Mouse (Mus musculus) megakaryocyte, adult 5-6 weeks (primary cell): ENCODE results near the gene Efr3b. TPM values are rescaled to one million over a fixed set of nuclear protein-coding genes. Genes with fewer than 3 reads are reported as not detected.

Experiments
- ATAC-seq: 2 replicates; pipeline ENCODE4 v1.8.0; 2016; ENCODE audit warnings: mild to moderate bottlenecking, inconsistent platforms; ENCODE audit not compliant: poor library complexity, severe bottlenecking
- total RNA-seq, 2 experiments: library from RNA; stranded (forward) in 1 of 2; stranded (reverse) in 1 of 2; fragments of 153-499, 151-499 nt in 1 of 2; fragments of 221-1000, 200-1000 nt in 1 of 2; gene quantifications; 2 replicates each; pipeline versions ENCODE4 v1.2.3 to v1.2.4; 2015 to 2017

Gene Efr3b
- total RNA-seq, 2 experiments from 2014 or later: 0.04 to 0.09 TPM

DNA sequence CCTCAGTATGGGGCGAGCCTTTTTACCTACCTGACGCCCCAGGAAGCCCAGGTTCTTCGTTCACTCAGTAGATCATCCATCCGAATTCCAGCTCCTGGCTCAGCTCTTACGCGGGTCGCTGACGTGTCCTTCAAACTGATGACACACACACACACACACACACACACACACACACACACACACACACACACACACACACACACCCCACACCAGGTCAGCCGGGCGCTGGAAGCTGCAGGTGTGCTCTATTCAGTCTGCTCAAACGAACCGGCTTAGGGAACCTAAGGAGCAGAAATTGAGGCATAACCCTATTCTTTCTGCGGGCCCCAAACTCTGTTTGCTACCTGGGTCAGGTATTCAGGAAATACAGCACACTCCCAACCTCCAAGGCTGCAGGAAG, 331 bp upstream of the Efr3b start:
- no peak for ATAC-seq

DNA sequence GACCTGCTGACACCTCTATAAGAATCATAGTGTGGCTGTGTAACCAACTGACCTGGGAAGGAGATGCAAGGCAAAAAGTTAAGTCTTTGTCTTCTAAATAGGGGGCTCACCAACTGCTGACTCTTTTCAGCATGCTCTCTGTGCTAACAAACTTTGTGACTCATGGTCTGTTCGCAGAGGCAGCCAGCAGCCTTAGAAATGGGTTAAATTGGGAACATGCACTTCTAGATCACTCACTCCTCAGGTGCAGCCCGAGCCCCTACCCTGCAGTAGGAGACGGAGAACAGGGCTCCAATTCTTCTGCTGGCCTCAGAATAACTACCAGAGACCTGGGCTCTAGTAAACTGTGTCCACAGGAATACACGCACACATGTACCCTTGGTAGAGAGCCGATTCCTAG, 1.2 kb downstream of the Efr3b start:
- ATAC-seq: no peak

DNA sequence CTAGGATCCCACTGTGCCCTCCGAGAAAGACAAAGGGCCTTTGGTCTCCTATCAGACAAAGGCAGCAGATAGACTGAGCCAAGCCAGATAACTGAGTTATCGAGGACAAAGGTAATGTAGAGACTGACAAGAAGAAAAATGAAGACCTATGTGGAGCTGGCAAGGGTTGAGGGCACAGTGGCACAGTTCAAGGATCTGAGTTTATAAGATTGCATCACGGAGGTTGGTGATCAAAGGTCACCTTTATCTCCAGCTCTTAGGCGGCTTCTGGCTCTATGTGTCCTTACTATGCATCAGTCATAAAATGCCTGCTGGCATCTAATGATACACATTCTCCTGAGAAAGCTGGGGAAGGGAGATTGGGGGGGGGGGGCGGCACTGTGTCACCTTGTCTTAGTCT, 2.6 kb downstream of the Efr3b start:
- ATAC-seq: no peak

DNA sequence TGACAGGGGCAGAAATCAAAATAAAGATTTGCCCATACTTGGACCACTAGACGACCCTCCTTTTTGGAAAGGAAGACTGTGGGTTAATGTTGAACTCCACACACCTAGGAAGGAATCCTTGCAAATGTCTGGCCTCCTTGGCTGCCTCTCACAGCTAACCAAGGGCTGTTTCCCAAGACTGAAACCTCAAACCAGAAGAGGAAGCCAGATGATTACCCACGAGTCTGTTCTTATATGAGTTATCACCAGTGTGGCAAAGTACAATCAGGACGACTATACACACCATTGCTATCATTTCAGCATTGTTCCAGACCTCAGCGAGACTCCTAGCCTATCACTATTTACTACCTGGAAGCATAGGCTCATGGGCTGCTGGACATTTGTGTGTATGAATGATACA, 9.7 kb downstream of the Efr3b start:
- ATAC-seq: peak; percentile 47; the same call in 1 of the 2 replicates

DNA sequence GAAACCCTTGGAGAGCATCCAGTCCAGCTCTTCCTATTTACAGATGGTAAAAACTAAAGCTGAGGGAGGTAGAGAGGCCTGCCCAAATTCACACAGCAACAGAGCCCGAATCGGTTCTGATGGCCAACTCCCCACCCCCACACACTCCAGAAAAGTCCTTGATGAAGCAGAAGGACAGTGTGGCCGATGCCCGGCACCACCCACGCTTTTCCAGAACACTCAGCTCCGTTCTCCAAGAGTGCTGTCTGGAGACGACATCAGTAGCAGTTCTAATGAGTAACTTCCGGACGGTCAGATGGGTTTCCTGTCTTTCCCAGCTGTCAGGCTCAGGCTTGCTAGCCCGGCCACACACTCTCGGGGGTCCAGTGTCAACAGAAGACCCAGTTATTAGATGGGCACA, 10.2 kb downstream of the Efr3b start:
- no peak for ATAC-seq

DNA sequence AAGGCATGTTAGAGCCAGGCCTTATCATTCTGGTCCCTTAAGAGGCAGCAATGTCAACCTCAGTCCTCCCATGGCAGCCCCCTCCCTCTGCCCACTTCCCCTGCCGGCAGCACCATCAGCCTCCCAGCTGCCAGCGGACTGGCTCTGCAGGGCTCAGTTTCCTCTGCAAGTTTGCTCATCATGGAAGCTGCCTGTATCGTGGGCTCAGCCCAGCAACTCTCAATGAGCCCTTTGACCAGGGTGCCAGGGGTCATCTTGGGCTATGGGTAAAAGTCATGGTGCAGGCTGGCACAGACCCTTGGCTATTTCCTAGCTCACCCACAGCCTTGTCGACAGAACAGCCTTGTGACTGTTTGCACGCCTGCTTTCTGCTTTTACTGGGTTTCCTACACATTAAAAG, 14.4 kb downstream of the Efr3b start:
- no peak for ATAC-seq

DNA sequence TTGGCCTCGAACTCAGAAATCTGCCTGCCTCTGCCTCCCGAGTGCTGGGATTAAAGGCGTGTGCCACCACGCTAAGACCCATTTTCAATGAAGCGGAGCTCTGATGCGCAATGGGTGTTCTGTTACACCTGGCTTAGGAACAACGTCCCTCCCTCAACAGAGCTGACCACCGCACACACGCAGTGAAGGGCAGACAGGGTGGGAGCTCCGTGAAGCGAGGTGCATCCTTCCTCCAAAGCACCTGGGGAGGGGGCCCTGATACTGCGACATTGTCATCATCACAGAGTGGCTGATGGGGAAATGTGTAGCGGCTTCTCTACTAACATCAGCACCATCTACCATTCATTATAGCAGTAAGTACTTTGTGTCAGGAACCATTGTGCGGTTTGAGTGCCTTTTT, 15.2 kb downstream of the Efr3b start:
- ATAC-seq: no peak

DNA sequence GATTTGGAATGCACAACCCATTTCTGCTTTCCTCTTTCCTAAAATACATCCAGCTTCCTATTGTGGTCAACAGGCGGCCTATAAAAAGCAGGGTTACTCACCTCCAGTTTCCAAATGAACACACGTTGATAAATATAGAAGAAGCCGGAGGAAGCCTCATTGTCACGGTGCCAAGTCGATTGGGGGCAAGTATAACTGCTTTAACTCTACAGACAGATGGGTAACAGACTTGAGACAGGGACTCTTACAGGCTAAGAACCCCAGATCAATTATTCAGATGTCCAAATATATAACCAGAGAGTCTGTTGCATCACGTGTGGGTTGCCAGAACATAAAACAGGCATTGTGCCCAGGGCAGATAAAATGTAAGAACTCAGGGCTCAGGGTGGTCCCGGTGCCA, 15.9 kb downstream of the Efr3b start:
- ATAC-seq: no peak

DNA sequence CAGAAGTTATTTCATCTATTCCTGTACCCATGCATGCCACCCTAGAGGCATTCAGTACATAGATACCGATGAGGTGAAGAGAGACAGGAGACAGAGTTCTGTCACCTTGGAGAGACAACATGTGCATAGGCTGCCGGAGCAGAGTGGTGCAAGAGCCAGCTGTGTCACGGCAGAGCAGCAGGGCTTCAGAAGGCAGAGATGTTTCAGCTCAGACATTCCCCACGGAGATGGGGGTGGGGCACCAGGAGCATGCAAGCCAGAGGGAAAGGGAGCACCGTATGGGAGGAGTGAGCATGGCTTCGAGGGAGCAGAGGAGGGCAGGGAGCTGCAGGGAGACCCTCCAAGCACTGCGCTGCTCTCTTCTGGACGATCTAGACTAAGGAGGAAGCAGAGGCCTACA, 18.2 kb downstream of the Efr3b start:
- ATAC-seq: no peak

DNA sequence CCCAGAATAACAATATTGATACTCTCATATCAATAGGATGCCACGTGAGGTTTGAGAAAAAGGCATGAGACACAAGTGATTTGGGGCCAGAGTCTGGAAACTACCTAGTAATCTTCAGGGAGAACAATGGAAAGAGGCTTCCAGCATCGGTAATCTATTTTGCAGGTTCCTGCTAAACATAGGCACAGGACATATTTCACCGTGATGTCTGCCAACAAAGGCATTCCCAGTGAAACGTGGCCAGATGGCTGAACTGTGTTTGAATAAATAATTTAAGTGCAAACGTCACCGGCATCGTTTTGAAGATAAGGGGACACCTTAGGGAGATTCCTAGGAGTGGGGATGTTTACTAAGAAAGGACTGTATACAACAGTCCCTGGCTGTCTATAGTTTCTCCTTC, 22.4 kb downstream of the Efr3b start:
- ATAC-seq: no peak

DNA sequence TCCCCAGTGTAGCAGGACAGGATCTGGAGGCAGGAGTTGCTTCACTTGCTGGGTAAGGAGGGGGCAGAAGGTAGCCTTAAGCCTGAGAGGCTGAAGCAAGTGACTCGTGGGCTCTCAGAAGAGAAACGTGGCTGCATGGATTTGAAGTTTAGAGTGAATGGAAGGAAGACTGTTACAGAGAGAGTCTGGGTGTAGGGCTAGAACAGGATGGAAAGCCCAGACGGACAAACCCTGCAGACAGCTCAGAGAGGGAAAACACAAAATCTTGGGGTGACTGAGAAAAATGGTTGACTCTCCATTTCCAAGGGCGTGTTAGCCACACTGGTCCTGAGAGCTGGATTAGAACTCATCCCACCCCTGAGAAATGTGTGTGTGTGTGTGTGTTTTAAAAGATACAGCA, 23.0 kb downstream of the Efr3b start:
- no peak for ATAC-seq

DNA sequence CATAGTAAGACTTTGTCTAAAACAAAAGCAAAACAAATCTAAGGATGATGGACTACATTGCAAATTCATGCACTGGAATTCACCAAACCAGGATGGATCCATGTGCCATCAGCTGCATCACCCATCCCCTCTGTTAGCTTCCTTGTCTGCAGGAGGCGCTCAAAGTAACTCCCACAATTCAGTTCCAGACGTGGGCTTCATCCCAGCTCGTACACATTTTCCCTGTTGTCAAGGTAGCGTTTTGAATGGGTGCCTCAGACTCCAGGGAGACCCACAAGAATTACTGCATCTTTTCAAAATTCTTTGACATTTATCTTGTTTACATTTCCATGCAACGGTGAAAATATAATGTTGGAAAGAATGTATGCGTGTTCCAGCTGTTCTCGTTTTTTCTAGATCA, 23.5 kb downstream of the Efr3b start:
- no peak for ATAC-seq

DNA sequence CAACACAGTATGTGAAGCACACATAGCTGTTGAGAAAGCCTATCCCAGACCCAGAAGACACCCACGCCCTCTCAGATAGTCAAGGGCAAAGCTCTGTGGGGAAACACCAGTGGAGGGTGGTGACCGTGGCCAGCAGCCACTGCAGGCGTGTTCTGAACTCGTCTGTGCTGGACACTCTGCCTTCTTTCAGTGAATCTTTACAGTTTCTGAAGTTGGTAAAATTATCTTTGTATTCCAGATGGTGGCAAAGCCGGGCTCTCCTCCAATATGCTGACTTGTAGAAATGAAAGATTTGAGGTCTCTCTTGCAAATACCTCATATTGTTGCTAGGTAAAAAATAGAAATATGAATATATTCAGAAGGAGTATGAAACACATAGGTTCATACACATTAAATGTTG, 27.0 kb downstream of the Efr3b start:
- no peak for ATAC-seq

DNA sequence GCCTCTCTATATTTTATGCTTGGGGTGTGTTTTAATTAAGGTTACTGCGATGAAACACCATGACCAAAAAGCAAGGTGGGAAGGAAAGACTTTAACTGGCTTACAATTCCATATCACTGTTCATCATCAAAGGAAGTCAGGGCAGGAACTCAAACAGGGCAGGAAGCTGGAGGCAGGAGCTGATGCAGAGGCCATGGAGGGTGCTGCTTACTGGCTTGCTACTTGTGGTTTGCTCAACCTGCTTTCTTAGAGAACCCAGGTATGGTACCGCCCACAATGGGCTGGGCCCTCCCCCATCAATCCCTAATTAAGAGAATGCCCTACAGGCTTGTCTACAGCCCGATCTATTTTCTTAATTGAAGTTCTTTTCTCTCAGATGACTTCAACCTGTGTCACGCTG, 27.4 kb downstream of the Efr3b start:
- no peak for ATAC-seq

DNA sequence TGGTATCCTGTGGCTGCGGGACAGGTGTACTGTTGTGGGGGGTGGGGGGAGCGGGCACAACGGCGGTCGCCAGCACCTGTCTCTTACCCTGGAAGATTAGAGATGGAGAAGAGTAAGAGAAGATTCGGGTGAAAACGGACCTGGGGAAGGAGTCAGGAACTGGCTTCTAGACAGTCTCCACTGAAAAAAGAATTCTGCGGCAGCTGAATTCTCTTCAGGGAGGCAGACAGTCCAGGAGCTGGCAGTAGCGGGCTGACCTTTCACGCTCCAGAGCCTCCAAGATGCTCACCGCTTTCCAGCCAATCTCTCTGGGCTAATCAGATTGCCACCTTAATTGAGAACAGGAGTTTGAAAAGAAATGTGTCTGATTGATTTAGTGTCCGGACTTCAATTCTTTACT, 30.0 kb downstream of the Efr3b start:
- no peak for ATAC-seq

DNA sequence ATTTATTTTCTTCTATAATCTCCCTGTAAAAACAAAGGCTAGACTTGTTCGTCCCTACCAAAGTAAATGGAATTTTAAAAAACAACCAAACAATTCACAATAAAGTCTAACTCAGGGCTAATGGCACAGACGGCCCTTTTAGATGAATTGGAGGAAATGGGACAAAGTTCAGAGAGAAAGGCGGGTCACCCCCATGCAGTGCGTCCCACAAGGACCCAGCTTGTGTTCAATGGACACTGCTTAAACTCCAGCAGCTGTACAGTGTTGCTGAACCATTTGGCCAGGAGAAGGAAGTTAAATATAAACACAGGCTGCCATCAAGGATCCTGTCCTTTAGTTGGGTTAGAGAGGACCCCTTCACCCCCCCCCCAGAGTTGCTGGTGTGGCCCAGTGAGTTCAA, 30.9 kb downstream of the Efr3b start:
- ATAC-seq: no peak

DNA sequence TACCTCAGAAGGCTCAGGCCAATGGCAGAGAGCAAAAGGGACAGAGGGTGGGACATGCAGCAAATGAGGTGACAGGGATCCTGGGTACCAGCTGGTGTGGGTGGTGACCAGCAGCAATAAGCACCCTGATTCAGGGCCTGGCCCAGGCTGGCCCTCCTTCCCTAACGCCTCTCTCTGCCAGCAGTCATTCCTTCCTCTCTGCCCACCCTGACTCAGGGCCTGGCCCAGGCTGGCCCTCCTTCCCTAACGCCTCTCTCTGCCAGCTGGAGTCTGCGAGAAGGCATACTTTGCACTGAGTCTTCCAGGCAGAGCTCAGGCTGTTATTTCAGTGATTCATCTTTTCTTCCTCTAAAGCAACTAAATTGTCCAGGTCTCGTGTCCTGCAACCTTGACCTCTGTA, 31.5 kb downstream of the Efr3b start:
- no peak for ATAC-seq

DNA sequence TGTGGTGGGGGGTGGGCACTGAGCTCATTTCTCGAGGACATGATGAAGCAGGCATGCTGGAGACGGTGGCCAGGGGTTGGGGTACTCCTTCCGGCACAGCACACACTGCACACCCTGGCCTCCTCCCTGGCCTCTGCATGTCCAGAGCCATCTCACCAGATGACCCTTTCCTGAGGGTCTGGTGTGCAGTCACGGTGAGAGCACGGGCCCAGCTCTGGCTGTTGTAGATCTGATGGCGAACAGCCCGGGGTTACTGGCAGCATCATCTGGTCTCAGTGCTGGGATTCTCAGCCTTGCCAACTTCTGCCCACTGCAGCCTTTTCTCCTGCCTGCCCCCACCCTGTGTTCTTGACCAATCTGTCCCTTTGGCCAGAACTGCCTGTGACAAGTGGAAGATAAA, 32.6 kb downstream of the Efr3b start:
- ATAC-seq: no peak

DNA sequence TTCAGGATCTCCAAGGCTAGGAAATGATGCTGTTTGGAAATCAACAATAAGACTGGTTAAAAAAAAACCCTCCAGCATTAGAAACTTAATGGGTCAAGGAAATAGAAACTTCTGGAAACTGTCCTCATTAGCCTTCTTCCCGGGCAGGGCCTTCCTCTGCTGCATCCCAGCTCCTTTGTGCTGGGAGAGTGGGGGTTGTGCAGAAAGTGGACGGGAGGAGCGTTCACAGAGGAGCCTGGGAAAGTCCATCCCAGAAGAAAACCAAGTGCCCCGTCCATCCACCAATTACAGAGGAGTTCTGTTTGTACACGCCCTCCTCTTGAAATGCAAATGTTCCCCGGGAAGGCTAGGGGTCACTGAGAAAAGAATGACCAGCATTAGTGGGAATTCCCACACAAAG, 34.1 kb downstream of the Efr3b start:
- no peak for ATAC-seq

DNA sequence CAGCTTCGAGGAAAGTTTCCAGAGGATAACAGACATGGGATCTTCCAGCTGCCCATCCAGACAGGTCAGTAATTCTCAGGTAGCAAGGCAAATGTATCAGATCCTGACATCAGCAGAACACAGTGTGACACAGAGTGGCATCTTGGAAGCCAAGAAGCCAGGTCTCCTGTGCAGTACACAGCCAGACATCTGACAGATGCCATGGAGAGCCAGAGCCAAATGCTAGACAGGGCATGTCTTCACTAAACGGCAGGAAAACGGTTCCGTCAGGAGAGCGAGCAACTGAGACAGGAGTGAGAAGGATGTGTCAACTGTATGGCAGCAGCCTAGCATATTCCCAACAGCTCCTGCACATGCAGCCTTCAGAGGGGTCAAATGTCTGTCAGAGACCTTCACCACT, 38.3 kb downstream of the Efr3b start:
- ATAC-seq: no peak

DNA sequence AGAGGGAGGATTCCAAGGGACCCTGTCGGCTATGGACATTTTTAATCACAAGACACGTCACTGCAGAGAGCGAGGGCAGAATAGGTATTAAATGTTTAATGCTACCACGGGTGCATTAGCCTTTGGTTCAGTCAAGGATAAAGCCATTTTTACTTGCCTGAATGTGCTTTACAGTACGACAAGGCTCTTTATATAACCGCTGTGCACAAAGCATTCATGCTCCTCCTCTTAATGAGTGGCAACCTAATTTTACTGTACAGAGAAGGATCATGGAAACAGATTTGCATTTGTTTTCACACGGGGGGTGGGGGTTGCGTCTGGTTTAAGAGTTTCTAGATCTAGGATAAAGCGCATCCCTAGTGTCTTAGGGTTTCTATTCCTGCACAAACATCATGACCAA, 42.0 kb downstream of the Efr3b start:
- no peak for ATAC-seq

DNA sequence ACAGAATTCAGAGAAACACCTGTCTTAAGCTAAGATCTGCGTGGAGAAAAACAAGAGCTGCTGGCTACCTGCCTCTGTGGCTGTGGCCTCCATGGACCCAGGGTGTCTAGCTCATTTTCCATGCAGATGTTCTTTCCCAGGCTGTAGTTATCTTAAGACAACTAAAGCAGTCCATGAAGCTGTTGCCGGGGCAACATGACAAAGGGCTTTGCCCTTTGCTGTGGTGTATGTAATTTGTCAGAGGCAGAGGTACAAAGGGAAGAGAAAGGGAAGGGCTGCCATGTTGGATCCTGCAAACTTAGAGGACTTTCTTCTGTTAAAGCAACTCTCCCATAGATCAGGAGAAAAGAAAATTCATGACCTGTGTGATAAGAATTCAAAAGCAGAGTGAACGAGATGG, 47.7 kb downstream of the Efr3b start:
- ATAC-seq: no peak

DNA sequence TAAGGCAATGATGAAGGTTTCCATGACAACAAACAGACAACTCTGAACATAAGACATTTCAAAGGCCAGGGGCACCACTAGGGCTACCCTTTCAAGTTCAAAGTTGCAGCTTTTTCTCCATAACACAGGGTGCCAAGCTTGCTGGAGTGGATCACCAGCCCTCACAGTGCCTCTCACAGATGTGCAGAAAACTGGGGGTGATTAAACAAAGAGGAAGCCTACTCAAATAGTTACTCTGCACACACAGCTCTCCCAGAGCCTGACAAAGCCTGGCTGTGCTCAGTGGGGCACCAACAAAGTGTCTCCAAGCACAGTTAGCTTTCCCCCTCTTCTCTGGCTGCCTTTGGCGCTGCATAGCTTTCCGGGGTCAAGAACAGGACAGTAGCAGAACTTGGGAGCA, 48.8 kb downstream of the Efr3b start:
- ATAC-seq: no peak

DNA sequence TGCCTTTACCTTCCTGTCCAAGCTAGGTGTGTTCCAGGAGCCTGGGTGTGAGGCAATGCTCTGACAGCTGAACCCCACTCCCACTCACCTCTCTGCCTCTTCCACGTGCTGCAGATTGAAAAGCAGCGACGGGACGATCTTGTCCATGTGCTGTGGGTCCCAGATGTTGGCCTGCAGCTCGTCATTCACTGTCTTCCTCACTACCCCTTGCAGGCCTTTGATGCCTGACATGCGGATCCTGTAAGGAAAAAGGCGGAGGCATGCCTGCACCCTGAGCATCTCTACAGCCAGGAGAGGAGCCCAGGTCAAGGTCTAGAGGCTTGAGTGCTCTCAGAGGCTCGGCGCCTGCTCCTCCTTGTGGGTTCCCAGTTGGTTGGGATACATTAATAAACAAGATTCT, 54.3 kb downstream of the Efr3b start:
- ATAC-seq: no peak
